Mouse (Mus musculus): Measurements from ENCODE around the gene Apopt1. TPM values are rescaled to one million over a fixed set of nuclear protein-coding genes. Genes with fewer than 3 reads are reported as not detected.
A peak's percentile ranks its signal among the peaks of the same experiment; 100 is the strongest.
"Not testable (repeated sequence)": the region's sequence is repeated elsewhere in the genome, so short reads cannot be mapped to it uniquely, and the experiment has no call there.

Gene Apopt1
- polyA plus RNA-seq, 1 experiment from 2014 or later: 53.0 TPM

- ATAC-seq (ENCODE audit: insufficient number of reproducible peaks, insufficient read depth, low FRiP score, low TSS enrichment): 0 out of 2 replicates have a peak, but pooled peaks have one; percentile 28
- Histone ChIP-seq H3K27me3 (no peaks in the 10 kb centered on the region), H3K4me3 (peak overlapping the region; percentile 98), H3K9ac (peak overlapping the region; percentile 98), H3K36me3 (peaks cover 41% of the 10 kb centered on the region), H3K9me3 (no peaks in the 10 kb centered on the region), H3K4me2 (replicated peaks) (peak overlapping the region; percentile 87), H3K27ac (peak overlapping the region; percentile 87), H3K4me1 (peaks cover 17% of the 10 kb centered on the region)
- under 1% methylated on average over 31 of the region's 33 CpGs for WGBS
These were observed 585 bp upstream of the Apopt1 start for GRCm38 (mm10) chr12:111712476-111712875.

GRCm38 (mm10) chr12:111713880-111714279 lies 819 bp downstream of the Apopt1 start:
- Histone ChIP-seq H3K4me1 (peaks cover 26% of the 10 kb centered on the region), H3K9ac (peak overlapping the region; percentile 98; the same call in 1 of the 2 replicates), H3K36me3 (peaks cover 28% of the 10 kb centered on the region), H3K4me2 (replicated peaks) (peak overlapping the region; percentile 87), H3K4me3 (peak overlapping the region; percentile 98)
- ATAC-seq (ENCODE audit: insufficient number of reproducible peaks, insufficient read depth, low FRiP score, low TSS enrichment); H3K27ac ChIP-seq; H3K9me3 ChIP-seq; H3K27me3 ChIP-seq: not testable (repeated sequence)
- 80% methylated on average over 6 of the region's 6 CpGs for WGBS

GRCm38 (mm10) chr12:111716505-111716904 lies 3.4 kb downstream of the Apopt1 start:
- no peaks in the 10 kb centered on the region for H3K9me3 ChIP-seq
- no peak overlapping the region for H3K4me2 ChIP-seq (replicated peaks)
- WGBS: 96% methylated on average over 7 of the region's 7 CpGs
- H3K27me3 ChIP-seq: no peaks in the 10 kb centered on the region
- ATAC-seq (ENCODE audit: insufficient number of reproducible peaks, insufficient read depth, low FRiP score, low TSS enrichment): no peak
- 0 out of 2 replicates have a peak, but pooled peaks cover 5% of the 10 kb centered on the region for H3K36me3 ChIP-seq
- H3K27ac ChIP-seq: no peak overlapping the region
- H3K4me3 ChIP-seq: no peak overlapping the region
- H3K9ac ChIP-seq: no peak overlapping the region
- peaks cover 23% of the 10 kb centered on the region for H3K4me1 ChIP-seq

GRCm38 (mm10) chr12:111718656-111719055 lies 5.6 kb downstream of the Apopt1 start:
- ATAC-seq (ENCODE audit: insufficient number of reproducible peaks, insufficient read depth, low FRiP score, low TSS enrichment): 0 out of 2 replicates have a peak, but pooled peaks have one; percentile 24
- Histone ChIP-seq H3K4me1 (peaks cover 16% of the 10 kb centered on the region), H3K27ac (peak overlapping the region; percentile 74), H3K36me3 (0 out of 2 replicates have a peak, but pooled peaks cover 8% of the 10 kb centered on the region), H3K4me3 (no peak overlapping the region), H3K9ac (no peak overlapping the region), H3K9me3 (no peaks in the 10 kb centered on the region), H3K27me3 (no peaks in the 10 kb centered on the region), H3K4me2 (replicated peaks) (peak overlapping the region; percentile 24; the same call in 1 of the 2 replicates)
- 35% methylated on average over 8 of the region's 8 CpGs for WGBS

GRCm38 (mm10) chr12:111720222-111720621 lies 7.2 kb downstream of the Apopt1 start:
- Histone ChIP-seq H3K4me2 (replicated peaks) (no peak overlapping the region), H3K4me3 (no peak overlapping the region), H3K9ac (no peak overlapping the region), H3K36me3 (peaks cover 21% of the 10 kb centered on the region), H3K4me1 (peaks cover 9% of the 10 kb centered on the region; the same call in 1 of the 2 replicates), H3K9me3 (no peaks in the 10 kb centered on the region), H3K27ac (no peak overlapping the region), H3K27me3 (no peaks in the 10 kb centered on the region)
- no peak for ATAC-seq (ENCODE audit: insufficient number of reproducible peaks, insufficient read depth, low FRiP score, low TSS enrichment)
- WGBS: 88% methylated on average over 4 of the region's 4 CpGs

GRCm38 (mm10) chr12:111722654-111723053 lies 9.6 kb downstream of the Apopt1 start:
- ATAC-seq (ENCODE audit: insufficient number of reproducible peaks, insufficient read depth, low FRiP score, low TSS enrichment): no peak
- Histone ChIP-seq H3K4me1 (peaks cover 9% of the 10 kb centered on the region; the same call in 1 of the 2 replicates), H3K4me3 (no peak overlapping the region), H3K27ac (no peak overlapping the region), H3K4me2 (replicated peaks) (no peak overlapping the region), H3K9me3 (no peaks in the 10 kb centered on the region), H3K27me3 (no peaks in the 10 kb centered on the region), H3K9ac (no peak overlapping the region), H3K36me3 (peaks cover 35% of the 10 kb centered on the region)
- WGBS: 75% methylated on average over 9 of the region's 9 CpGs

GRCm38 (mm10) chr12:111724638-111725337 lies 11.7 kb downstream of the Apopt1 start:
- Histone ChIP-seq H3K27ac (peak overlapping the region; percentile 51; the same call in 1 of the 2 replicates), H3K27me3 (no peaks in the 10 kb centered on the region), H3K9ac (0 out of 2 replicates have a peak overlapping the region, but pooled peaks have one; percentile 0), H3K4me2 (replicated peaks) (no peak overlapping the region), H3K9me3 (no peaks in the 10 kb centered on the region), H3K36me3 (peaks cover 48% of the 10 kb centered on the region), H3K4me3 (no peak overlapping the region), H3K4me1 (no peaks in the 10 kb centered on the region)
- ATAC-seq (ENCODE audit: insufficient number of reproducible peaks, insufficient read depth, low FRiP score, low TSS enrichment): no peak
- WGBS: 50% methylated on average over 6 of the region's 6 CpGs

- Histone ChIP-seq H3K9ac (0 out of 2 replicates have a peak overlapping the region, but pooled peaks have one; percentile 0), H3K4me1 (no peaks in the 10 kb centered on the region), H3K27me3 (no peaks in the 10 kb centered on the region), H3K4me3 (no peak overlapping the region), H3K4me2 (replicated peaks) (no peak overlapping the region), H3K36me3 (peaks cover 51% of the 10 kb centered on the region), H3K9me3 (no peaks in the 10 kb centered on the region), H3K27ac (0 out of 2 replicates have a peak overlapping the region, but pooled peaks have one; percentile 26)
- ATAC-seq (ENCODE audit: insufficient number of reproducible peaks, insufficient read depth, low FRiP score, low TSS enrichment): no peak
- 64% methylated on average over 12 of the region's 12 CpGs for WGBS
These were observed 12.5 kb downstream of the Apopt1 start for GRCm38 (mm10) chr12:111725338-111726121.

GRCm38 (mm10) chr12:111726122-111726463 lies 13.0 kb downstream of the Apopt1 start:
- WGBS: 58% methylated on average over 4 of the region's 4 CpGs
- Histone ChIP-seq H3K4me2 (replicated peaks) (no peak overlapping the region), H3K4me3 (no peak overlapping the region), H3K4me1 (no peaks in the 10 kb centered on the region), H3K27me3 (no peaks in the 10 kb centered on the region), H3K36me3 (peaks cover 51% of the 10 kb centered on the region), H3K27ac (no peak overlapping the region), H3K9me3 (no peaks in the 10 kb centered on the region), H3K9ac (no peak overlapping the region)
- ATAC-seq (ENCODE audit: insufficient number of reproducible peaks, insufficient read depth, low FRiP score, low TSS enrichment): no peak

- Histone ChIP-seq H3K4me3 (no peak overlapping the region), H3K27ac (no peak overlapping the region), H3K36me3 (peaks cover 56% of the 10 kb centered on the region), H3K9ac (no peak overlapping the region), H3K4me2 (replicated peaks) (no peak overlapping the region), H3K27me3 (no peaks in the 10 kb centered on the region), H3K9me3 (no peaks in the 10 kb centered on the region), H3K4me1 (peaks cover 6% of the 10 kb centered on the region; the same call in 1 of the 2 replicates)
- 91% methylated on average over 1 of the region's 1 CpGs for WGBS
- ATAC-seq (ENCODE audit: insufficient number of reproducible peaks, insufficient read depth, low FRiP score, low TSS enrichment): no peak
These were observed 14.9 kb downstream of the Apopt1 start for GRCm38 (mm10) chr12:111727956-111728355.

GRCm38 (mm10) chr12:111731822-111732807 lies 19.1 kb downstream of the Apopt1 start:
- Histone ChIP-seq H3K27ac (no peak overlapping the region), H3K27me3 (no peaks in the 10 kb centered on the region), H3K9me3 (no peaks in the 10 kb centered on the region), H3K4me3 (no peak overlapping the region), H3K9ac (no peak overlapping the region; the same call in 1 of the 2 replicates), H3K4me2 (replicated peaks) (peak overlapping the region; percentile 26), H3K36me3 (peaks cover 26% of the 10 kb centered on the region), H3K4me1 (peaks cover 6% of the 10 kb centered on the region; the same call in 1 of the 2 replicates)
- ATAC-seq (ENCODE audit: insufficient number of reproducible peaks, insufficient read depth, low FRiP score, low TSS enrichment): peak; percentile 79
- WGBS: 31% methylated on average over 30 of the region's 30 CpGs
